Mouse (Mus musculus) heart, embryonic 10.5 days (tissue): Measurements from ENCODE around the gene Gm10134. TPM values are rescaled to one million over a fixed set of nuclear protein-coding genes. Genes with fewer than 3 reads are reported as not detected.

Source experiments
- DNase-seq: peaks from one replicate; pipeline ENCODE4 v3.0.0-alpha.2; 2017; ENCODE audit warnings: low spot score
- H3K27ac ChIP-seq: fragments of 300-500 bp; sonication (generic); 2 replicates; pipeline ENCODE4 v1.5.1; 2016; ENCODE audit warnings: mild to moderate bottlenecking
- H3K27me3 ChIP-seq: fragments of 300-500 bp; sonication (generic); 2 replicates; pipeline ENCODE4 v1.6.1; 2016; ENCODE audit warnings: mild to moderate bottlenecking; ENCODE audit not compliant: poor library complexity, insufficient read depth, severe bottlenecking
- H3K36me3 ChIP-seq: fragments of 300-500 bp; sonication (generic); 2 replicates; pipeline ENCODE4 v1.6.1; 2016; ENCODE audit warnings: mild to moderate bottlenecking, moderate library complexity
- H3K4me1 ChIP-seq: fragments of 300-500 bp; sonication (generic); 2 replicates; pipeline ENCODE4 v1.6.1; 2016; ENCODE audit warnings: mild to moderate bottlenecking
- H3K4me3 ChIP-seq: fragments of 300-500 bp; sonication (generic); 2 replicates; pipeline ENCODE4 v1.5.1; 2016; ENCODE audit warnings: mild to moderate bottlenecking, moderate library complexity
- H3K9me3 ChIP-seq: fragments of 300-500 bp; sonication (generic); 2 replicates; pipeline ENCODE4 v1.6.1; 2016; ENCODE audit warnings: mild to moderate bottlenecking, moderate library complexity
- WGBS: fragments of 180-500 bp; shearing (Covaris S2); methylation state at CpG from one replicate; pipeline ENCODE4 v1.1.7; 2016; 5-methylcytosine and 5-hydroxymethylcytosine counted together
- polyA plus RNA-seq: library from polyadenylated mRNA; unstranded; fragments of >200 nt; fragmentation: Nextera tagmentation; extraction: Ambion mirVana; gene quantifications from 2 replicates; pipeline ENCODE4 v1.2.1, GENCODE M21; 2016

Gm10134 gene
- polyA plus RNA-seq, 1 experiment from 2014 or later, result not detected

DNA sequence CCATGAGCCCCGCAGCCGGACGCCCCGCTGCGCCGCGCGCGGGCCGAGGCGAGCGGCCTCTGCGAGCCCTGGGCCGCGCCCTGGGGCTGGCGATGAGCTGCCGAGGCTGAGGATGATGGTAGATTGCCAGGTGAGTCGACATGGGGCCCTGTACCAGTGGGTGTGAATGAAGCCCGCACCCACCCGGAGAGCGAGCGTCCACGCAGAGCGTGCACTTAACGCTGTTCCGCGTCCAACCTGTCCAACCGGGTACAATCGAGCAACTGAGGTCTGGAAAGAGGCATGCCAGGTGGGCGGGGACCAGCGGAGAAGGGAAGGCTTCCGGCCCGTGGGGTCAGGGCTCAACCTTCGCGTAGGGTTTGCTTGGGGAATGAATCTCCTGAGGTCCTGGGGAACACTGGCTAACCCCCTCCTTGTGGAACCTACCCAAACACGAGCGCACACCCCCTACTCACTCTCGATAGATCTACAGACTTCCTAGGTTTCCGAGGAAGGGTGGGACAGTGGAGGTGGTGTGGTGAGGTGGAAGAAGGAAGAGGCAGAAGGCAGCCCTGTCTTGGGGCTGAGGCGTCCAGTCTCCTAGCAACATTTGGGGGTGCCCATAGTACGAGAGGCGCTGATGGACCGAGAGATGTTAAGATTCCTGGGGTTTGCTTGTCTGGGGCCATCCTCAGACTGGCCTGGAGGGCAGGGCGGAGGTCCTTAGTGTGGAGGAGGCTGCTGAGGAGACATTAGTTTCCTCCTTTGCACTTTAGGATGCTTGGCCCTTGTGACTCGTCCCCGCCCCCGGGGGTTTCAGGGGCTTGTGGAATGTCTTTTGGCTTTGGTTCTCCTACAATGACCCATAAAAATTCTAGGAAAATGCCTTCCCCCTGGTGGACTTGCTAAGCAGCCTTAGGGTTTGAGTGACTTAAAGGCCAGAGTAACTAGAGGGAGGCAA lies 7.8 kb downstream of the Gm10134 start:
- Histone ChIP-seq H3K9me3 (no peaks in the 10 kb centered on the region), H3K4me1 (peaks cover 20% of the 10 kb centered on the region), H3K27me3 (peaks cover 39% of the 10 kb centered on the region), H3K4me3 (peak overlapping the region; percentile 75), H3K36me3 (no peaks in the 10 kb centered on the region), H3K27ac (peak overlapping the region; percentile 85)
- peak; percentile 81 for DNase-seq
- WGBS, result 7% methylated on average over 47 of the region's 47 CpGs

DNA sequence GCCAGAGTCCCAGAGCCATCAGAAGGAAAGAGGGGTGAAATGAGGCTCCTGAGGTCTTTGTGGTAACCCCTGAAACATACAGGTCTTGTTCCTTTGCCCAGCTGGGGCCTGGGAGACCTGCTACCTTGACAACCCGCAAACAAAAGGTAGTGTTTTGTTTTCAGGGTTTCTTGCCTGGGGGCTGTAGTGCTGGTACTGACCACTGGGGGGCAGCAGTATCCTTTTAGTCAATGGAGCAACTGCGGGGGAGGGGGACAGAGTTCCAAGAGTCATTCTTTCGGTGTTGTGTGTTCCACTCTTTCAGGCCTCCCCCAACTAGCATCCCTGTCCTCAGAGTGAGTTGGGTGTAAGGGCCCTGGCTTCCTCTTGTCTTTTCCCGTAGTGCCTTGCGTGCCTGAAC lies 8.6 kb downstream of the Gm10134 start:
- DNase-seq, result peak; percentile 89
- H3K27me3 ChIP-seq, result peaks cover 39% of the 10 kb centered on the region
- no peaks in the 10 kb centered on the region for H3K9me3 ChIP-seq
- 14% methylated on average over 5 of the region's 5 CpGs for WGBS
- H3K4me1 ChIP-seq, result peaks cover 22% of the 10 kb centered on the region
- no peaks in the 10 kb centered on the region for H3K36me3 ChIP-seq
- H3K4me3 ChIP-seq, result peak overlapping the region; percentile 22; the same call in 1 of the 2 replicates
- H3K27ac ChIP-seq, result 0 out of 2 replicates have a peak overlapping the region, but pooled peaks have one; percentile 23

DNA sequence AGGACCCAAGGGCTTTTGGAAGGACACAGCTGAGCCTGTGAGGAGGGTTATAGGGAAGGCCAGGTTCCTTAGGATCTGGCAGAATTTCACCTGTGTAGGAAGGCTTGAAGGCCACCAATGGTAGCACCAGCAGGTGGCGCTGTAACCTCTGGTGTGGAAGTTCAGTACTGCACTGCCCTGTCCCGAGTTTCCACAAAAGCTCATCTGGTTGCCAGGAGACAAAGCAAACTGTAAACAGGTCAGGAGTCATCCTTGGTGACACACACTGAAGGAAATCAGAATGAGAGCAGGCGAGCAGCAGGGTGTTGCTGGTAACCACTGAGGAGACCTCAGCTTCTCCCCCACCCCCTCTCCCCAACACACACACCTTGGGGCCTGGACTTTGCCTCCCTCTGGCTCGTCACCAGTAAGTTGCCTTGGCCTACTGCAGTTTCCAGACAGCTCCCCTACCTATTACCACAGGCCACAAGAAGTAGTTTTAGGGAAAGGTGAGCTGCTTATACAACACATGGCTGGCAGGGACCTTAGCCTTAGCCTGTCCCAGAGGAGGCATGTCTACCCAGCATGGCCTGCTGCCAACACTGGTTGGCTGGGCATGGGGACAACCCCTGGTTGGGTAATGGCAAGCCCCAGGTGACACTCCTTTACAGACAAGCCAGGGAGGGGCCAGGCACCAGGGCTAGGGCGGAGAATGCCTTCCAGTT lies 11.5 kb downstream of the Gm10134 start:
- Histone ChIP-seq H3K36me3 (no peaks in the 10 kb centered on the region), H3K4me3 (no peak overlapping the region), H3K27me3 (peaks cover 15% of the 10 kb centered on the region), H3K27ac (peak overlapping the region; percentile 43; the same call in 1 of the 2 replicates), H3K9me3 (no peaks in the 10 kb centered on the region), H3K4me1 (peaks cover 28% of the 10 kb centered on the region)
- WGBS, result 31% methylated on average over 5 of the region's 5 CpGs
- DNase-seq, result peak; percentile 90

DNA sequence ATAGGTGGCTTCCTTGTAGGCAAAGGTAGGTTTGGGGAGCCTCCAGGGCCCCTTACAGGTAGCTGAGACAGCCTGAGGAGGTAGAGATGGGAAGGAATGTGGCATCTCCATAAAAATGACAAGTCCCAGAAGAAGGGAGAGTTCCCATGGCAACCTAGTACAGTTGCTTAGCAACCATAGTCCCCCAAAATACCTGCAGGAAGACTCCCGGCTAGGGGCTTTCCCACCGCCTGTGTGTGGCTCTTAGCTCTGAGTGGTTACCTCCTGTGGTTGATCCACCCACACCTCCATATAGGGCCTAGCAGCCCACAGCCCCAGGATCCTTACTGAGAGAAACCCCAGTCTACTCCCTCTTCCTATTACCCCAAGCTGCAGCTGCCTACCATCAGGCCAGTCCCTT lies 12.3 kb downstream of the Gm10134 start:
- Histone ChIP-seq H3K27ac (no peak overlapping the region), H3K27me3 (peaks cover 7% of the 10 kb centered on the region; the same call in 1 of the 2 replicates), H3K9me3 (no peaks in the 10 kb centered on the region), H3K36me3 (no peaks in the 10 kb centered on the region), H3K4me3 (no peak overlapping the region), H3K4me1 (peaks cover 28% of the 10 kb centered on the region)
- 45% methylated on average over 2 of the region's 2 CpGs for WGBS
- no peak for DNase-seq

DNA sequence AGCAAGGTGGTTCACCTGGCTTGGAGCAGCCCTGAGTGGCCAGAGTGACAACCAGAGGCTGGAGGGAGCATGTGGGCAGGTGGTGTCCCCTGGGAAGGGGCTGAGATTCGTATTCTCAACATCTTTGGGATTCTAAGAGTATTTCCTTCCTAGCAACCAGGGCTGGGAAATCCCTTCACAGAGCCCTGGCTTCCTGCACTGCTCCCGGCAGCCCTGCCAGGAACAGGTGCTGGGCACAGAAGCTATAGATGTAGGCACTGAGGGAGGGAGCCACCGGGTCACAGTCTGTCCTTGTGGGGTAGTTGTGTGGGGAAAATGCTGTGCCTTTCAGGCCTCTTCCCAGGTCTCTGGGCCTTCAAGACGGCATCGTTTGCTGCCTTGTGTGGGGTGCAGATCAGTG lies 14.7 kb downstream of the Gm10134 start:
- no peak for DNase-seq
- no peaks in the 10 kb centered on the region for H3K9me3 ChIP-seq
- H3K27ac ChIP-seq, result no peak overlapping the region
- WGBS, result 75% methylated on average over 5 of the region's 5 CpGs
- H3K36me3 ChIP-seq, result no peaks in the 10 kb centered on the region
- H3K4me3 ChIP-seq, result no peak overlapping the region
- H3K27me3 ChIP-seq, result no peaks in the 10 kb centered on the region
- H3K4me1 ChIP-seq, result peaks cover 33% of the 10 kb centered on the region

DNA sequence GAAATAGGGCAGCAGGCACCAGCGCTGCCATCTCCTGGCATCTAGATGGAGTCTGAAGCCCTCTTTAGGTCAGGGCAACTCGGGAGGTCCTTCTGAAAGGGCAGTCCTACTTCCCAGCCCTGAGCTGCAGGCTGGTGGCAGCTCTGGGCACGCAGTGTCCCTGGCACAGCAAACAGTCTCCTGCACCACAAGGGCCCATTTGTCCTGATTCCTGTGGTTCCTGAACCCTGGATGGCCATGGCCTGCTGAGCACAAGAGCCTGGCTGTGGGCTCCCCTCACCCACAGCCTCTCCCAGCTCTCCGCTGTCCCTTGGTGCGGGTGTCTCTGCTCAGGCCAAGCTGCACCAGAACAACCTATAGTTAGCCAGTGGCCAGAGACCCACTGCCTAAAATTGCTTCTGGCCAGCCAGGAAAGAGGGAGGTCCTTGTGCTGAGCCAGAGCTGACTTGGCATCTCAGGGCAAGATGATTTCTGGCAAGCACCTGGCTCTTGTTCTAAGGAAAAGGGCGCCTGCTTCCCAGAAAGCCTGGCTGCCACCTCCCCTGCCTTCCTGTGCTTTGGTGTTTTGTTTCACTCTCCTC lies 15.8 kb downstream of the Gm10134 start:
- WGBS, result 75% methylated on average over 6 of the region's 6 CpGs
- Histone ChIP-seq H3K4me1 (peaks cover 44% of the 10 kb centered on the region), H3K9me3 (no peaks in the 10 kb centered on the region), H3K27me3 (no peaks in the 10 kb centered on the region), H3K4me3 (no peak overlapping the region), H3K36me3 (no peaks in the 10 kb centered on the region), H3K27ac (no peak overlapping the region)
- DNase-seq, result no peak

DNA sequence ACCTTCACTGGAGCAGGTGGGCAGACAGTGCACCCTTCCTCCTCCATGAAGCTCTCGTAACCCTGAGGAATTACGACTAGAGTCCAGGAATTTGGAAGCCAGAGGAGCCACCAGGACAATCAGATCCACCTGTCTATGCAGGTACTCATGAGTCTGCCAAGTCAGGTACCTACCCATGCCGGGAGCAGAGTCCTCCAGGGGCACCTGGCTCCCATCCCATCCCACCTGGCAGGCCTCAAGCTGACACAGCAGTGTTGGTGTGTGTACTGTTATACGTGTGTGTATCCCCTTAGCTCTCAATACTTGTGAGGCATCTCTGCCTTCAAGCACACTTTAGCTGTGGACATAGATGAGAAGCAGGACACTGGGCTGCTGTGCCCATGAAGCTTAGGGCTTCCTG lies 16.3 kb downstream of the Gm10134 start:
- no peak for DNase-seq
- Histone ChIP-seq H3K9me3 (no peaks in the 10 kb centered on the region), H3K27me3 (no peaks in the 10 kb centered on the region), H3K36me3 (no peaks in the 10 kb centered on the region), H3K4me3 (no peak overlapping the region), H3K27ac (no peak overlapping the region), H3K4me1 (peaks cover 44% of the 10 kb centered on the region)
- WGBS, result 77% methylated on average over 4 of the region's 4 CpGs

DNA sequence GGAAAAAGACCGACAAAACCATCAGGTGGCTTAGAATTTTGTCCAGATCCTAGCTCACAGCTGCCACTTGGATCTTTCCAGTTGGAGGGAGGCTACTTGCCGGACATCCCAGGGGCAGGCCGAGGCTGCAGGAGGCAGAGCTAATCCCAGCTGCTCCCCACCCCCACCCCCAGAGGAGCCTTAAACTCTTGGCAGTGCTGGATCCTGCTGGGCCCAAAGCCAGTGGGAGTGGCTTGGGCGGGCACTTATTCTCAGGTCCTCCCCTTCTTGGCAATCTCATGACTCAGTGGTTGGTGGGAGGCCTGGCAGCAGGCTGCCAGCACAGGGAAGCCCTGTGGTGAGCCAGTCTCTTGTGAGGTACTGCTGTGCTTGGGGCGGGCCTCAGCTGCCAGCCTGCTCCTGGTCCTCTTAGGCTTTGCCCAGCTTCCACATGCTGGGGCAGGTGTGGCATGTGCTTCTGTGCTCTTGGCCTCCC lies 17.8 kb downstream of the Gm10134 start:
- Histone ChIP-seq H3K27me3 (no peaks in the 10 kb centered on the region), H3K4me1 (peaks cover 42% of the 10 kb centered on the region), H3K4me3 (no peak overlapping the region), H3K9me3 (no peaks in the 10 kb centered on the region), H3K36me3 (no peaks in the 10 kb centered on the region), H3K27ac (peak overlapping the region; percentile 63)
- peak; percentile 86 for DNase-seq
- WGBS, result 16% methylated on average over 5 of the region's 5 CpGs

DNA sequence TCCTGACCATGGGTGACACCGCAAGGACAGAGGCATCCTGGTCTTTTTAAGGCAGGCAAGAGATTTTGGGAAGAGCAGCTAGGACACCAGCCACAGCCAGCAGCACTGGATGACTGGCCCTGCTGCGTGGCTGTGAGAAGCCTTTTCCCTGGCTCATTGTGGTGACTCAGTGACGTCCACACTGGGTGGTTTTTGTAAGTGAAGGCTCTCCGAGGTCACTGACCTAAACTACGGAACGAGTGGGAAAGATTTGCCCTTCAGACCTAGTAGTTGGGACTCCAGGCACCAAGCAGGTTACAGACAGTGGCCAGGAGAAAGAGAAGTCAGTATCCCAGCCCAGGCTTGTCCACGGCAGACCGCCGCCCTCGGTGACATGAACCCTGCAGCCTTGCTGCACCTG lies 18.5 kb downstream of the Gm10134 start:
- WGBS, result 84% methylated on average over 10 of the region's 10 CpGs
- no peak overlapping the region for H3K27ac ChIP-seq

DNA sequence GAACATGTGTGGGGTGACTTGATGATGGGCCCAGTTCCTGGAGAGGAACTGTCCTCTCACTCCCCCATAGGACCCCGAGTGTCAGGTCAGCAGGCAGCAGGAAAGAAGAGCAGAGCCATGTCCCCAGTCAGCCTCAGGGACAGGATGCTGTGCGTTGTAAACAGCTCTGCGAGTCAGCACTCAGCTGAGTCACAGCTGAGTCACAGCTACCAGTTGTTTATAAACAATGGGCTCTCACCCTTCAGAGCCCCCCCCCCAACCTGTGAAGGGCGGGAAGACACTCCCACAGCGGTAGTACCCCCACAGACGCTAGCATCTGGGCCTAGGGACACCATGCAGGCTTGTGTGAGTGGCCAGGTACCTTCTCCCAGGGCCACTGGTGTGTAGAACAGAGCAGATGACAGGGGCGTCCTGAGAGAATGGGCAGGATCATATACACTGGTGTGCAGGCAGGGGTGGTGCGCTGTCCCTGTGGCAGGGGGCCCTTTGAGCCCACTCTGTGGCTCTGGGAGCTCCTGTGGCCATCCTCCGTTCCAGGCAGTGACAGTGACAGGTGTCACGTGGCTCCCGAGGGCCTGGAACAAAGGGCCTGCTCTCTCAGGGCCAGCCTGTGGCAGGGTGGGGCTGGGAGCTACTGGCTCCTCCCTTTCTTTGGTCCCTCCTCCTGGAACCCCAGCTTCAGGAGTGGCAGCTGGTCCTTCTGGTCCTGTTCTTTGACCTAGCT lies 19.5 kb downstream of the Gm10134 start:
- Histone ChIP-seq H3K9me3 (no peaks in the 10 kb centered on the region), H3K4me1 (peaks cover 42% of the 10 kb centered on the region), H3K4me3 (0 out of 2 replicates have a peak overlapping the region, but pooled peaks have one; percentile 6), H3K27ac (peak overlapping the region; percentile 80), H3K27me3 (no peaks in the 10 kb centered on the region), H3K36me3 (no peaks in the 10 kb centered on the region)
- DNase-seq, result peak; percentile 88
- 18% methylated on average over 11 of the region's 11 CpGs for WGBS

More for the DNA sequence above, 18.5 kb downstream of the Gm10134 start:
- peaks cover 42% of the 10 kb centered on the region for H3K4me1 ChIP-seq
- H3K36me3 ChIP-seq, result no peaks in the 10 kb centered on the region
- H3K27me3 ChIP-seq, result no peaks in the 10 kb centered on the region
- H3K4me3 ChIP-seq, result no peak overlapping the region
- no peak for DNase-seq
- H3K9me3 ChIP-seq, result no peaks in the 10 kb centered on the region

DNA sequence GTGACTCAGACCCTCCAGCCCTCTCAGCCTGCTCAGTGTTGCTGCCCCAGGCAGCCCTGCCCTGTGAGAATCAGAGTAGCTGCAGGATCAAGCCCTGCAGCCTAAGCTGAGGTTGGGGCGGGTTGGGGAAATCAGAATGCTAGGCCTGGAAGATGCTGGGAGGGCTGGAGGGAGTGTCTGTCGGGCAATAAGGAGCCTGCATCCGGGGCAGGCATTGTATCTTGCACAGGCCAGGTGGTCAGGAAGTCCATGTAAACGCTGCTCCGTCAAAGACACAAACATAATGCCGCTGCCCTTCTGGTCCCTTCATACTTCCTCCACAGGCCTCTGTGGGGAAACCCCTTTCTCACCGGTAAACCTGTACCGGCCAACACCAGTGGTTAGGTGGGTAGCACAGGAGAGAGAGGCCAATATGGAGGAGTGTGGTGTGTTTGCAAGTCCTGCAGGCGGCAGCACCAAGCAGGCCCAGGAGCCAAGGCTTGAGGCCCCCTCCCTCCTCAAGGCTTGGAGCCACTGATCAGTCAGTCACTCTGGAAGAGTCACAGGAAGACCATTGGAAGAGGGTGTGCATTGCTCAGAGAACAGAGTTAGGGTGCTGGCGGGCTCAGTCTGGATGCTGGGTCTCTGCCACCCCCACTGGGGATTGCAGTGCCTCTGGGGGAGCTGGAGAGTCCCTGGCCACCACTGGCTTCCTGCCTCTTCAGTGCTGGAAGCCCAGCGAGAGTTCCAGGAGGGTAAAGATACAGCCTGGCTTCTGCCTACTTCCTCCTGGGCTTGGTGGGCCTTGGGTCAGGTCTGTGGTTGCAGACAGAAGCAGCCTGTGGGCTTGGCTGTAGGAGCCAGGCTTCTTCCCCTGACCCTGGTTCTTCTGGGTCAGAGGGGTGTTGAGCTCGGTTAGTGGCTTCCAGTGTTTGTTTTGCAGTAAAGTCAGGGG lies 20.3 kb downstream of the Gm10134 start:
- no peaks in the 10 kb centered on the region for H3K36me3 ChIP-seq
- 49% methylated on average over 12 of the region's 12 CpGs for WGBS
- no peaks in the 10 kb centered on the region for H3K27me3 ChIP-seq
- DNase-seq, result no peak
- H3K4me1 ChIP-seq, result peaks cover 45% of the 10 kb centered on the region
- H3K4me3 ChIP-seq, result 0 out of 2 replicates have a peak overlapping the region, but pooled peaks have one; percentile 6
- H3K27ac ChIP-seq, result peak overlapping the region; percentile 80
- H3K9me3 ChIP-seq, result no peaks in the 10 kb centered on the region
